Mouse (Mus musculus): ENCODE data around the gene Swt1.
"Not testable (repeated sequence)": the region's sequence is repeated elsewhere in the genome, so short reads cannot be mapped to it uniquely, and the experiment has no call there.

Gene Swt1

GRCm38 (mm10) chr1:151366944-151367605 is 61.2 kb downstream of the Swt1 start:
- no peak for DNase-seq (ENCODE audit: low spot score in 2 of 2)

- no peak for DNase-seq (ENCODE audit: low spot score in 2 of 2)
These were observed 68.9 kb downstream of the Swt1 start for GRCm38 (mm10) chr1:151359374-151359773.

GRCm38 (mm10) chr1:151355994-151356393 is 72.3 kb downstream of the Swt1 start:
- DNase-seq (ENCODE audit: low spot score in 2 of 2) = no peak

- no peak for DNase-seq (ENCODE audit: low spot score in 2 of 2)
These were observed 75.3 kb downstream of the Swt1 start for GRCm38 (mm10) chr1:151352911-151353310.

- DNase-seq (ENCODE audit: low spot score in 2 of 2) = not testable (repeated sequence)
These were observed 80.0 kb downstream of the Swt1 start for GRCm38 (mm10) chr1:151348293-151348692.

GRCm38 (mm10) chr1:151346681-151347127 is 81.6 kb downstream of the Swt1 start:
- DNase-seq (ENCODE audit: low spot score in 2 of 2) = no peak

- DNase-seq (ENCODE audit: low spot score in 2 of 2) = no peak
These were observed 82.4 kb downstream of the Swt1 start for GRCm38 (mm10) chr1:151345863-151346195.

GRCm38 (mm10) chr1:151345109-151345862 is 83.0 kb downstream of the Swt1 start:
- DNase-seq (ENCODE audit: low spot score in 2 of 2) = peak; percentile 96

- DNase-seq (ENCODE audit: low spot score in 2 of 2) = peak; percentile 95 to 98
These were observed 83.8 kb downstream of the Swt1 start, which contains the start of gene Ivns1abp for GRCm38 (mm10) chr1:151344283-151345108. TSS of gene Ivns1abp (plus strand) at chr1:151344477.

GRCm38 (mm10) chr1:151343571-151344282 is 84.5 kb downstream of the Swt1 start:
- no peak for DNase-seq (ENCODE audit: low spot score in 2 of 2)

GRCm38 (mm10) chr1:151342968-151343367 is 85.3 kb downstream of the Swt1 start:
- no peak for DNase-seq (ENCODE audit: low spot score in 2 of 2)

GRCm38 (mm10) chr1:151342311-151342710 is 85.9 kb downstream of the Swt1 start:
- no peak for DNase-seq (ENCODE audit: low spot score in 2 of 2)

- DNase-seq (ENCODE audit: low spot score in 2 of 2) = no peak
These were observed 86.8 kb downstream of the Swt1 start for GRCm38 (mm10) chr1:151341321-151342044.

GRCm38 (mm10) chr1:151338941-151339340 is 89.3 kb downstream of the Swt1 start:
- no peak for DNase-seq (ENCODE audit: low spot score in 2 of 2)

GRCm38 (mm10) chr1:151338234-151338633 is 90.0 kb downstream of the Swt1 start:
- no peak for DNase-seq (ENCODE audit: low spot score in 2 of 2)

GRCm38 (mm10) chr1:151332819-151333218 is 95.4 kb downstream of the Swt1 start:
- no peak for DNase-seq (ENCODE audit: low spot score in 2 of 2)

- no peak for DNase-seq (ENCODE audit: low spot score in 2 of 2)
These were observed 98.7 kb downstream of the Swt1 start for GRCm38 (mm10) chr1:151329601-151330000.

- no peak for DNase-seq (ENCODE audit: low spot score in 2 of 2)
These were observed 99.7 kb downstream of the Swt1 start for GRCm38 (mm10) chr1:151328341-151329097.

- DNase-seq (ENCODE audit: low spot score in 2 of 2) = no peak
These were observed 102.9 kb downstream of the Swt1 start for GRCm38 (mm10) chr1:151325328-151325727.

GRCm38 (mm10) chr1:151320408-151320807 is 107.8 kb downstream of the Swt1 start:
- DNase-seq (ENCODE audit: low spot score in 2 of 2) = no peak
